Mouse (Mus musculus): ENCODE results near the gene Hlx. TPM values are rescaled to one million over a fixed set of nuclear protein-coding genes. Genes with fewer than 3 reads are reported as not detected.

Gene Hlx
- 5.6 and 9.1 TPM in 2 replicates for polyA plus RNA-seq (2016; fragmentation: Nextera tagmentation; extraction: Ambion mirVana)

- H3K9me3 ChIP-seq (replicated peaks) = no peaks in the 10 kb centered on the region
- ATAC-seq (ENCODE audit: low FRiP score) = peak; percentile 92
- H3K9ac ChIP-seq = peak within 1 kb of the TSS; percentile 57
- H3K4me1 ChIP-seq = peaks cover 21% of the 10 kb centered on the region
- H3K27me3 ChIP-seq = peaks cover 92% of the 10 kb centered on the region
- H3K27ac ChIP-seq = peak within 1 kb of the TSS; percentile 64; the same call in 1 of the 2 replicates
- under 1% methylated on average over 32 of the region's 32 CpGs for WGBS
- peak within 1 kb of the TSS; percentile 80 for H3K4me2 ChIP-seq (replicated peaks)
- peak within 1 kb of the TSS; percentile 47 for H3K4me3 ChIP-seq
- no peaks in the 10 kb centered on the region for H3K36me3 ChIP-seq
Observed at GRCm38 (mm10) chr1:184732556-184733049, at the start of gene Hlx. Gene Hlx (minus strand): TSS chr1:184732619.

GRCm38 (mm10) chr1:184782161-184782513 lies 49.7 kb upstream of the Hlx start:
- Histone ChIP-seq H3K4me2 (replicated peaks) (no peak overlapping the region), H3K27me3 (no peaks in the 10 kb centered on the region), H3K9me3 (replicated peaks) (no peaks in the 10 kb centered on the region), H3K27ac (no peak overlapping the region), H3K9ac (no peak overlapping the region), H3K4me3 (no peak overlapping the region), H3K4me1 (peaks cover 2% of the 10 kb centered on the region; the same call in 1 of the 2 replicates), H3K36me3 (no peaks in the 10 kb centered on the region)
- WGBS = 83% methylated on average over 14 of the region's 14 CpGs
- no peak for ATAC-seq (ENCODE audit: low FRiP score)

GRCm38 (mm10) chr1:184781286-184782160 lies 49.1 kb upstream of the Hlx start:
- H3K27me3 ChIP-seq = peaks cover 2% of the 10 kb centered on the region; the same call in 1 of the 2 replicates
- no peak for ATAC-seq (ENCODE audit: low FRiP score)
- peaks cover 5% of the 10 kb centered on the region for H3K4me1 ChIP-seq
- H3K27ac ChIP-seq = no peak overlapping the region
- 82% methylated on average over 10 of the region's 10 CpGs for WGBS
- no peaks in the 10 kb centered on the region for H3K9me3 ChIP-seq (replicated peaks)
- H3K4me2 ChIP-seq (replicated peaks) = no peak overlapping the region
- H3K36me3 ChIP-seq = no peaks in the 10 kb centered on the region
- no peak overlapping the region for H3K4me3 ChIP-seq
- H3K9ac ChIP-seq = no peak overlapping the region

- no peaks in the 10 kb centered on the region for H3K9me3 ChIP-seq (replicated peaks)
- WGBS = 93% methylated on average over 6 of the region's 6 CpGs
- H3K27ac ChIP-seq = no peak overlapping the region
- no peaks in the 10 kb centered on the region for H3K36me3 ChIP-seq
- H3K4me1 ChIP-seq = peaks cover 5% of the 10 kb centered on the region
- H3K27me3 ChIP-seq = peaks cover 9% of the 10 kb centered on the region; the same call in 1 of the 2 replicates
- H3K4me3 ChIP-seq = no peak overlapping the region
- ATAC-seq (ENCODE audit: low FRiP score) = no peak
- H3K4me2 ChIP-seq (replicated peaks) = no peak overlapping the region
- no peak overlapping the region for H3K9ac ChIP-seq
Observed at GRCm38 (mm10) chr1:184778157-184778556, 45.7 kb upstream of the Hlx start.

GRCm38 (mm10) chr1:184777061-184777795 lies 44.8 kb upstream of the Hlx start:
- no peak overlapping the region for H3K4me2 ChIP-seq (replicated peaks)
- peaks cover 9% of the 10 kb centered on the region; the same call in 1 of the 2 replicates for H3K27me3 ChIP-seq
- H3K9ac ChIP-seq = no peak overlapping the region
- H3K4me3 ChIP-seq = no peak overlapping the region
- peaks cover 5% of the 10 kb centered on the region for H3K4me1 ChIP-seq
- 30% methylated on average over 22 of the region's 22 CpGs for WGBS
- H3K36me3 ChIP-seq = no peaks in the 10 kb centered on the region
- H3K9me3 ChIP-seq (replicated peaks) = no peaks in the 10 kb centered on the region
- ATAC-seq (ENCODE audit: low FRiP score) = no peak
- H3K27ac ChIP-seq = no peak overlapping the region

- H3K27ac ChIP-seq = no peak overlapping the region
- no peaks in the 10 kb centered on the region for H3K9me3 ChIP-seq (replicated peaks)
- no peak overlapping the region for H3K4me3 ChIP-seq
- H3K4me2 ChIP-seq (replicated peaks) = no peak overlapping the region
- no peak for ATAC-seq (ENCODE audit: low FRiP score)
- H3K9ac ChIP-seq = no peak overlapping the region
- WGBS = 62% methylated on average over 9 of the region's 9 CpGs
- peaks cover 5% of the 10 kb centered on the region for H3K4me1 ChIP-seq
- no peaks in the 10 kb centered on the region for H3K36me3 ChIP-seq
- H3K27me3 ChIP-seq = peaks cover 12% of the 10 kb centered on the region; the same call in 1 of the 2 replicates
Observed at GRCm38 (mm10) chr1:184775289-184775688, 42.9 kb upstream of the Hlx start.

GRCm38 (mm10) chr1:184771891-184772249 lies 39.5 kb upstream of the Hlx start:
- H3K4me3 ChIP-seq = no peak overlapping the region
- no peaks in the 10 kb centered on the region for H3K9me3 ChIP-seq (replicated peaks)

GRCm38 (mm10) chr1:184771202-184771890 lies 38.9 kb upstream of the Hlx start:
- Histone ChIP-seq H3K27ac (no peak overlapping the region), H3K27me3 (peaks cover 8% of the 10 kb centered on the region; the same call in 1 of the 2 replicates), H3K4me3 (no peak overlapping the region), H3K9me3 (replicated peaks) (no peaks in the 10 kb centered on the region), H3K36me3 (no peaks in the 10 kb centered on the region), H3K9ac (no peak overlapping the region), H3K4me1 (no peaks in the 10 kb centered on the region), H3K4me2 (replicated peaks) (peak overlapping the region; percentile 22)
- ATAC-seq (ENCODE audit: low FRiP score) = no peak
- 28% methylated on average over 18 of the region's 18 CpGs for WGBS

More at GRCm38 (mm10) chr1:184771891-184772249, 39.5 kb upstream of the Hlx start:
- peak overlapping the region; percentile 22; the same call in 1 of the 2 replicates for H3K4me2 ChIP-seq (replicated peaks)
- H3K9ac ChIP-seq = no peak overlapping the region
- ATAC-seq (ENCODE audit: low FRiP score) = no peak
- H3K27ac ChIP-seq = no peak overlapping the region
- no peaks in the 10 kb centered on the region for H3K36me3 ChIP-seq
- peaks cover under 1% of the 10 kb centered on the region for H3K4me1 ChIP-seq
- peaks cover 12% of the 10 kb centered on the region; the same call in 1 of the 2 replicates for H3K27me3 ChIP-seq
- WGBS = 11% methylated on average over 9 of the region's 9 CpGs

- Histone ChIP-seq H3K4me3 (no peak overlapping the region), H3K27me3 (no peaks in the 10 kb centered on the region), H3K36me3 (no peaks in the 10 kb centered on the region), H3K9me3 (replicated peaks) (no peaks in the 10 kb centered on the region), H3K9ac (no peak overlapping the region), H3K4me1 (no peaks in the 10 kb centered on the region), H3K27ac (no peak overlapping the region), H3K4me2 (replicated peaks) (no peak overlapping the region)
- 31% methylated on average over 3 of the region's 3 CpGs for WGBS
- ATAC-seq (ENCODE audit: low FRiP score) = no peak
Observed at GRCm38 (mm10) chr1:184763866-184764265, 31.4 kb upstream of the Hlx start.

GRCm38 (mm10) chr1:184762941-184763340 lies 30.5 kb upstream of the Hlx start:
- no peak for ATAC-seq (ENCODE audit: low FRiP score)

GRCm38 (mm10) chr1:184761988-184762387 lies 29.6 kb upstream of the Hlx start:
- no peak for ATAC-seq (ENCODE audit: low FRiP score)
- no peaks in the 10 kb centered on the region for H3K27me3 ChIP-seq

More at GRCm38 (mm10) chr1:184762941-184763340, 30.5 kb upstream of the Hlx start:
- Histone ChIP-seq H3K4me2 (replicated peaks) (no peak overlapping the region), H3K9ac (no peak overlapping the region), H3K4me1 (no peaks in the 10 kb centered on the region), H3K36me3 (no peaks in the 10 kb centered on the region), H3K4me3 (no peak overlapping the region), H3K9me3 (replicated peaks) (no peaks in the 10 kb centered on the region), H3K27ac (no peak overlapping the region), H3K27me3 (no peaks in the 10 kb centered on the region)
- WGBS = 63% methylated on average over 5 of the region's 5 CpGs

GRCm38 (mm10) chr1:184752671-184753070 lies 20.3 kb upstream of the Hlx start:
- Histone ChIP-seq H3K9me3 (replicated peaks) (no peaks in the 10 kb centered on the region), H3K4me1 (peaks cover 3% of the 10 kb centered on the region; the same call in 1 of the 2 replicates), H3K27ac (no peak overlapping the region), H3K4me3 (no peak overlapping the region), H3K4me2 (replicated peaks) (no peak overlapping the region), H3K27me3 (no peaks in the 10 kb centered on the region), H3K36me3 (no peaks in the 10 kb centered on the region), H3K9ac (no peak overlapping the region)
- 91% methylated on average over 5 of the region's 5 CpGs for WGBS
- ATAC-seq (ENCODE audit: low FRiP score) = no peak

More at GRCm38 (mm10) chr1:184761988-184762387, 29.6 kb upstream of the Hlx start:
- no peaks in the 10 kb centered on the region for H3K9me3 ChIP-seq (replicated peaks)
- no peak overlapping the region for H3K9ac ChIP-seq
- H3K4me3 ChIP-seq = no peak overlapping the region
- H3K27ac ChIP-seq = no peak overlapping the region
- H3K4me1 ChIP-seq = no peaks in the 10 kb centered on the region
- H3K36me3 ChIP-seq = no peaks in the 10 kb centered on the region
- no peak overlapping the region for H3K4me2 ChIP-seq (replicated peaks)
- WGBS = 83% methylated on average over 4 of the region's 4 CpGs

Measured in hindbrain, embryonic 12.5 days (tissue).